Mouse (Mus musculus) neural tube, embryonic 15.5 days (tissue): Measurements from ENCODE around the gene Stmnd1. TPM values are rescaled to one million over a fixed set of nuclear protein-coding genes. Genes with fewer than 3 reads are reported as not detected.
A peak's percentile ranks its signal among the peaks of the same experiment; 100 is the strongest.

Source experiments
- ATAC-seq: fragments of 200-750 bp; cut with Nextera tagmentation; 2 replicates; pipeline ENCODE4 v1.8.0; 2017; ENCODE audit warnings: mild to moderate bottlenecking, moderate TSS enrichment, moderate library complexity; ENCODE audit not compliant: low FRiP score
- H3K27ac ChIP-seq: fragments of 300-500 bp; sonication (generic); replicated peaks from 2 replicates; pipeline ENCODE4 v1.5.1; 2015; ENCODE audit warnings: mild to moderate bottlenecking, inconsistent platforms
- H3K27me3 ChIP-seq: fragments of 300-500 bp; sonication (generic); replicated peaks from 2 replicates; pipeline ENCODE4 v1.6.1; 2015; ENCODE audit warnings: inconsistent platforms
- H3K36me3 ChIP-seq: fragments of 300-500 bp; sonication (generic); 2 replicates; pipeline ENCODE4 v1.6.1; 2015; ENCODE audit warnings: inconsistent platforms
- H3K4me1 ChIP-seq: fragments of 300-500 bp; sonication (generic); 2 replicates; pipeline ENCODE4 v1.6.1; 2015; ENCODE audit warnings: inconsistent platforms
- H3K4me2 ChIP-seq: fragments of 300-500 bp; sonication (generic); 2 replicates; pipeline ENCODE4 v1.6.1; 2015; ENCODE audit warnings: inconsistent platforms, mild to moderate bottlenecking, moderate library complexity
- H3K4me3 ChIP-seq: fragments of 300-500 bp; sonication (generic); replicated peaks from 2 replicates; pipeline ENCODE4 v1.5.1; 2015; ENCODE audit warnings: mild to moderate bottlenecking, inconsistent platforms
- H3K9ac ChIP-seq: fragments of 300-500 bp; sonication (generic); replicated peaks from 2 replicates; pipeline ENCODE4 v1.6.1; 2015; ENCODE audit warnings: mild to moderate bottlenecking, inconsistent platforms
- H3K9me3 ChIP-seq: fragments of 300-500 bp; sonication (generic); replicated peaks from 2 replicates; pipeline ENCODE4 v1.6.1; 2016; ENCODE audit warnings: inconsistent platforms
- WGBS: fragments of 180-500 bp; shearing (Covaris S2); methylation state at CpG from one replicate; pipeline ENCODE4 v1.1.7; 2015; ENCODE audit warnings: mixed read lengths; 5-methylcytosine and 5-hydroxymethylcytosine counted together
- polyA plus RNA-seq: library from polyadenylated mRNA; unstranded; fragments of >200 nt; fragmentation: Nextera tagmentation; extraction: Ambion mirVana; gene quantifications from 2 replicates; pipeline ENCODE4 v1.2.1, GENCODE M21; 2015

Stmnd1 gene
- polyA plus RNA-seq, 1 experiment from 2014 or later, result 0.33 TPM

- Histone ChIP-seq H3K36me3 (no peaks in the 10 kb centered on the region), H3K4me1 (no peaks in the 10 kb centered on the region), H3K27ac (no peak overlapping the region), H3K27me3 (no peaks in the 10 kb centered on the region), H3K4me3 (no peak overlapping the region), H3K9ac (no peak overlapping the region), H3K4me2 (no peak overlapping the region), H3K9me3 (no peaks in the 10 kb centered on the region)
- ATAC-seq, result peak; percentile 61; the same call in 1 of the 2 replicates
- 6% methylated on average over 4 of the region's 4 CpGs for WGBS
Observed at GRCm38 (mm10) chr13:46257847-46258246, 15.7 kb upstream of the Stmnd1 start.

GRCm38 (mm10) chr13:46259526-46259925 is 14.0 kb upstream of the Stmnd1 start:
- Histone ChIP-seq H3K9ac (no peak overlapping the region), H3K4me2 (no peak overlapping the region), H3K4me3 (no peak overlapping the region), H3K36me3 (no peaks in the 10 kb centered on the region), H3K9me3 (no peaks in the 10 kb centered on the region), H3K4me1 (no peaks in the 10 kb centered on the region), H3K27me3 (no peaks in the 10 kb centered on the region), H3K27ac (no peak overlapping the region)
- WGBS, result 76% methylated on average over 4 of the region's 4 CpGs
- no peak for ATAC-seq

GRCm38 (mm10) chr13:46261244-46261643 is 12.3 kb upstream of the Stmnd1 start:
- Histone ChIP-seq H3K4me1 (no peaks in the 10 kb centered on the region), H3K27ac (no peak overlapping the region), H3K9ac (no peak overlapping the region), H3K4me2 (no peak overlapping the region), H3K27me3 (no peaks in the 10 kb centered on the region), H3K9me3 (no peaks in the 10 kb centered on the region), H3K36me3 (no peaks in the 10 kb centered on the region), H3K4me3 (no peak overlapping the region)
- 56% methylated on average over 3 of the region's 3 CpGs for whole genome bisulfite sequencing
- ATAC-seq, result no peak

- H3K36me3 ChIP-seq, result no peaks in the 10 kb centered on the region
- no peak overlapping the region for H3K27ac ChIP-seq
- H3K4me3 ChIP-seq, result no peak overlapping the region
- H3K9ac ChIP-seq, result no peak overlapping the region
- peaks cover 16% of the 10 kb centered on the region for H3K4me1 ChIP-seq
- no peaks in the 10 kb centered on the region for H3K9me3 ChIP-seq
- no peaks in the 10 kb centered on the region for H3K27me3 ChIP-seq
- H3K4me2 ChIP-seq, result no peak overlapping the region
- ATAC-seq, result no peak
Observed at GRCm38 (mm10) chr13:46267783-46268182, 5.7 kb upstream of the Stmnd1 start.

GRCm38 (mm10) chr13:46268341-46268740 is 5.2 kb upstream of the Stmnd1 start:
- Histone ChIP-seq H3K36me3 (no peaks in the 10 kb centered on the region), H3K27ac (no peak overlapping the region), H3K27me3 (no peaks in the 10 kb centered on the region), H3K9me3 (no peaks in the 10 kb centered on the region), H3K4me2 (no peak overlapping the region), H3K4me1 (peaks cover 21% of the 10 kb centered on the region), H3K9ac (no peak overlapping the region), H3K4me3 (no peak overlapping the region)
- WGBS, result 44% methylated on average over 3 of the region's 3 CpGs
- no peak for ATAC-seq

GRCm38 (mm10) chr13:46268815-46269445 is 4.6 kb upstream of the Stmnd1 start:
- H3K9me3 ChIP-seq, result no peaks in the 10 kb centered on the region
- no peak for ATAC-seq
- no peak overlapping the region for H3K4me3 ChIP-seq
- WGBS, result 29% methylated on average over 7 of the region's 7 CpGs
- H3K4me2 ChIP-seq, result 0 out of 2 replicates have a peak overlapping the region, but pooled peaks have one; percentile 2
- peaks cover 26% of the 10 kb centered on the region for H3K4me1 ChIP-seq
- H3K27ac ChIP-seq, result 0 out of 2 replicates have a peak overlapping the region, but pooled peaks have one; percentile 4
- H3K27me3 ChIP-seq, result no peaks in the 10 kb centered on the region
- H3K9ac ChIP-seq, result no peak overlapping the region
- H3K36me3 ChIP-seq, result no peaks in the 10 kb centered on the region

GRCm38 (mm10) chr13:46272811-46273452 is 589 bp upstream of the Stmnd1 start:
- peak overlapping the region; percentile 48; the same call in 1 of the 2 replicates for H3K27ac ChIP-seq
- H3K36me3 ChIP-seq, result no peaks in the 10 kb centered on the region
- H3K4me3 ChIP-seq, result no peak overlapping the region; the same call in 1 of the 2 replicates
- 22% methylated on average over 17 of the region's 17 CpGs for WGBS
- H3K4me1 ChIP-seq, result peaks cover 26% of the 10 kb centered on the region
- H3K4me2 ChIP-seq, result peak overlapping the region; percentile 45
- H3K9ac ChIP-seq, result no peak overlapping the region
- H3K27me3 ChIP-seq, result no peaks in the 10 kb centered on the region
- no peaks in the 10 kb centered on the region for H3K9me3 ChIP-seq
- ATAC-seq, result no peak

GRCm38 (mm10) chr13:46275701-46276100 is 2.2 kb downstream of the Stmnd1 start:
- Histone ChIP-seq H3K4me3 (no peak overlapping the region), H3K9ac (no peak overlapping the region), H3K27ac (no peak overlapping the region), H3K4me1 (peaks cover 12% of the 10 kb centered on the region), H3K27me3 (no peaks in the 10 kb centered on the region), H3K4me2 (no peak overlapping the region), H3K9me3 (no peaks in the 10 kb centered on the region), H3K36me3 (no peaks in the 10 kb centered on the region)
- no peak for ATAC-seq
- 95% methylated on average over 4 of the region's 4 CpGs for WGBS

- Histone ChIP-seq H3K4me3 (no peak overlapping the region), H3K27me3 (no peaks in the 10 kb centered on the region), H3K9ac (no peak overlapping the region), H3K9me3 (no peaks in the 10 kb centered on the region), H3K36me3 (no peaks in the 10 kb centered on the region), H3K4me2 (no peak overlapping the region), H3K27ac (no peak overlapping the region), H3K4me1 (no peaks in the 10 kb centered on the region)
- ATAC-seq, result no peak
- 95% methylated on average over 2 of the region's 2 CpGs for WGBS
Observed at GRCm38 (mm10) chr13:46282543-46282942, 9.0 kb downstream of the Stmnd1 start.

GRCm38 (mm10) chr13:46287801-46288200 is 14.3 kb downstream of the Stmnd1 start:
- Histone ChIP-seq H3K36me3 (no peaks in the 10 kb centered on the region), H3K9ac (no peak overlapping the region), H3K4me3 (no peak overlapping the region), H3K27me3 (no peaks in the 10 kb centered on the region), H3K4me2 (no peak overlapping the region), H3K9me3 (no peaks in the 10 kb centered on the region), H3K4me1 (no peaks in the 10 kb centered on the region), H3K27ac (no peak overlapping the region)
- 81% methylated on average over 8 of the region's 8 CpGs for WGBS
- ATAC-seq, result no peak

GRCm38 (mm10) chr13:46288372-46288771 is 14.9 kb downstream of the Stmnd1 start:
- H3K9ac ChIP-seq, result no peak overlapping the region
- no peak for ATAC-seq
- no peak overlapping the region for H3K4me2 ChIP-seq
- no peak overlapping the region for H3K27ac ChIP-seq
- no peak overlapping the region for H3K4me3 ChIP-seq
- no peaks in the 10 kb centered on the region for H3K9me3 ChIP-seq
- no peaks in the 10 kb centered on the region for H3K4me1 ChIP-seq
- WGBS, result 86% methylated on average over 5 of the region's 5 CpGs
- no peaks in the 10 kb centered on the region for H3K36me3 ChIP-seq
- no peaks in the 10 kb centered on the region for H3K27me3 ChIP-seq

GRCm38 (mm10) chr13:46290537-46290936 is 17.0 kb downstream of the Stmnd1 start:
- H3K4me3 ChIP-seq, result no peak overlapping the region
- ATAC-seq, result no peak
- H3K4me1 ChIP-seq, result no peaks in the 10 kb centered on the region
- H3K9ac ChIP-seq, result no peak overlapping the region
- H3K4me2 ChIP-seq, result no peak overlapping the region
- no peaks in the 10 kb centered on the region for H3K36me3 ChIP-seq
- H3K27me3 ChIP-seq, result no peaks in the 10 kb centered on the region
- WGBS, result 76% methylated on average over 1 of the region's 1 CpGs
- H3K27ac ChIP-seq, result no peak overlapping the region
- H3K9me3 ChIP-seq, result no peaks in the 10 kb centered on the region
